Mouse (Mus musculus): ENCODE results near the gene Crabp2. TPM values are rescaled to one million over a fixed set of nuclear protein-coding genes. Genes with fewer than 3 reads are reported as not detected.

Gene Crabp2
- polyA plus RNA-seq, 1 experiment = 67.6 TPM

GRCm38 (mm10) chr3:87907906-87908305 lies 40.6 kb upstream of the Crabp2 start:
- H3K27me3 ChIP-seq (ENCODE audit: control insufficient read depth, insufficient read depth, insufficient read length) = no peaks in the 10 kb centered on the region
- H3ac ChIP-seq (ENCODE audit: control insufficient read depth, insufficient read length) = peak overlapping the region; percentile 95
- peaks cover 64% of the 10 kb centered on the region for H3K79me2 ChIP-seq (ENCODE audit: control insufficient read depth, insufficient read depth)
- peak overlapping the region; percentile 94 for H3K4me2 ChIP-seq (ENCODE audit: low read depth)
- H3K4me3 ChIP-seq = peak overlapping the region; percentile 76
- TF ChIP-seq MYOG (IDR thresholded peaks at IDR 0.05; ENCODE audit: control insufficient read depth in 1 of 3, insufficient read depth in 1 of 3, insufficient read length in 2 of 3, low read depth in 2 of 3) (no peak), MYOD1 (IDR thresholded peaks at IDR 0.05; ENCODE audit: control insufficient read depth in 1 of 3, insufficient read length in 2 of 3, low read depth in 2 of 3) (no peak), MAX (IDR thresholded peaks at IDR 0.05; ENCODE audit: low read depth) (no peak), POLR2A (IDR thresholded peaks at IDR 0.05; ENCODE audit: insufficient read length, low read depth) (no peak), SRF (IDR thresholded peaks at IDR 0.05; ENCODE audit: control insufficient read depth, insufficient read length, low read depth) (no peak), CEBPB (IDR thresholded peaks at IDR 0.05; ENCODE audit: insufficient read depth, poor library complexity, severe bottlenecking) (no peak), USF1 (IDR thresholded peaks at IDR 0.05; ENCODE audit: low read depth) (no peak), E2F4 (IDR thresholded peaks at IDR 0.05; ENCODE audit: insufficient read depth) (no peak), POLR2AphosphoS2 (IDR thresholded peaks at IDR 0.05; ENCODE audit: insufficient read length, low read depth) (no peak), TCF3 (IDR thresholded peaks at IDR 0.05; ENCODE audit: insufficient read length, low read depth) (no peak), REST (IDR thresholded peaks at IDR 0.05; ENCODE audit: insufficient read depth, insufficient read length) (no peak), TCF12 (IDR thresholded peaks at IDR 0.05; ENCODE audit: insufficient read depth, poor library complexity, severe bottlenecking) (no peak)
- H3K36me3 ChIP-seq (ENCODE audit: control insufficient read depth, insufficient read depth) = peaks cover 2% of the 10 kb centered on the region

- H3ac ChIP-seq (ENCODE audit: control insufficient read depth, insufficient read length) = no peak overlapping the region
- peak overlapping the region; percentile 76 for H3K4me3 ChIP-seq
- peaks cover 14% of the 10 kb centered on the region for H3K36me3 ChIP-seq (ENCODE audit: control insufficient read depth, insufficient read depth)
- H3K27me3 ChIP-seq (ENCODE audit: control insufficient read depth, insufficient read depth, insufficient read length) = no peaks in the 10 kb centered on the region
- peaks cover 70% of the 10 kb centered on the region for H3K79me2 ChIP-seq (ENCODE audit: control insufficient read depth, insufficient read depth)
- H3K4me2 ChIP-seq (ENCODE audit: low read depth) = peak overlapping the region; percentile 94
- TF ChIP-seq SRF (IDR thresholded peaks at IDR 0.05; ENCODE audit: control insufficient read depth, insufficient read length, low read depth) = no peak
- TF ChIP-seq CEBPB (IDR thresholded peaks at IDR 0.05; ENCODE audit: insufficient read depth, poor library complexity, severe bottlenecking) = no peak
- no peak for TF ChIP-seq MYOG (IDR thresholded peaks at IDR 0.05; ENCODE audit: control insufficient read depth in 1 of 3, insufficient read depth in 1 of 3, insufficient read length in 2 of 3, low read depth in 2 of 3)
- TF ChIP-seq POLR2A (IDR thresholded peaks at IDR 0.05; ENCODE audit: insufficient read length, low read depth) = no peak
- no peak for TF ChIP-seq MYOD1 (IDR thresholded peaks at IDR 0.05; ENCODE audit: control insufficient read depth in 1 of 3, insufficient read length in 2 of 3, low read depth in 2 of 3)
- no peak for TF ChIP-seq TCF12 (IDR thresholded peaks at IDR 0.05; ENCODE audit: insufficient read depth, poor library complexity, severe bottlenecking)
- TF ChIP-seq POLR2AphosphoS2 (IDR thresholded peaks at IDR 0.05; ENCODE audit: insufficient read length, low read depth) = no peak
- TF ChIP-seq MAX (IDR thresholded peaks at IDR 0.05; ENCODE audit: low read depth) = no peak
- TF ChIP-seq TCF3 (IDR thresholded peaks at IDR 0.05; ENCODE audit: insufficient read length, low read depth) = no peak
- TF ChIP-seq REST (IDR thresholded peaks at IDR 0.05; ENCODE audit: insufficient read depth, insufficient read length) = no peak
- no peak for TF ChIP-seq E2F4 (IDR thresholded peaks at IDR 0.05; ENCODE audit: insufficient read depth)
- TF ChIP-seq USF1 (IDR thresholded peaks at IDR 0.05; ENCODE audit: low read depth) = no peak
Measured at GRCm38 (mm10) chr3:87909381-87909780, 39.1 kb upstream of the Crabp2 start.

GRCm38 (mm10) chr3:87909874-87910273 lies 38.6 kb upstream of the Crabp2 start:
- Histone ChIP-seq H3K27me3 (ENCODE audit: control insufficient read depth, insufficient read depth, insufficient read length) (no peaks in the 10 kb centered on the region), H3K4me2 (ENCODE audit: low read depth) (peak overlapping the region; percentile 94), H3K4me3 (peak overlapping the region; percentile 76), H3ac (ENCODE audit: control insufficient read depth, insufficient read length) (no peak overlapping the region), H3K36me3 (ENCODE audit: control insufficient read depth, insufficient read depth) (peaks cover 16% of the 10 kb centered on the region), H3K79me2 (ENCODE audit: control insufficient read depth, insufficient read depth) (peaks cover 70% of the 10 kb centered on the region)
- TF ChIP-seq E2F4 (IDR thresholded peaks at IDR 0.05; ENCODE audit: insufficient read depth) = no peak
- TF ChIP-seq USF1 (IDR thresholded peaks at IDR 0.05; ENCODE audit: low read depth) = no peak
- TF ChIP-seq POLR2AphosphoS2 (IDR thresholded peaks at IDR 0.05; ENCODE audit: insufficient read length, low read depth) = peak; percentile 27
- no peak for TF ChIP-seq TCF12 (IDR thresholded peaks at IDR 0.05; ENCODE audit: insufficient read depth, poor library complexity, severe bottlenecking)
- no peak for TF ChIP-seq MYOD1 (IDR thresholded peaks at IDR 0.05; ENCODE audit: control insufficient read depth in 1 of 3, insufficient read length in 2 of 3, low read depth in 2 of 3)

GRCm38 (mm10) chr3:87910573-87911141 lies 37.8 kb upstream of the Crabp2 start:
- TF ChIP-seq POLR2AphosphoS2 (IDR thresholded peaks at IDR 0.05; ENCODE audit: insufficient read length, low read depth) (peak; percentile 54), E2F4 (IDR thresholded peaks at IDR 0.05; ENCODE audit: insufficient read depth) (no peak)
- H3K79me2 ChIP-seq (ENCODE audit: control insufficient read depth, insufficient read depth) = peaks cover 70% of the 10 kb centered on the region
- H3K4me3 ChIP-seq = peak overlapping the region; percentile 76
- H3K27me3 ChIP-seq (ENCODE audit: control insufficient read depth, insufficient read depth, insufficient read length) = no peaks in the 10 kb centered on the region
- H3K4me2 ChIP-seq (ENCODE audit: low read depth) = peak overlapping the region; percentile 94
- H3K36me3 ChIP-seq (ENCODE audit: control insufficient read depth, insufficient read depth) = peaks cover 17% of the 10 kb centered on the region
- no peak overlapping the region for H3ac ChIP-seq (ENCODE audit: control insufficient read depth, insufficient read length)

GRCm38 (mm10) chr3:87913491-87913890 lies 35.0 kb upstream of the Crabp2 start:
- H3ac ChIP-seq (ENCODE audit: control insufficient read depth, insufficient read length) = no peak overlapping the region
- no peak overlapping the region for H3K4me3 ChIP-seq
- TF ChIP-seq TCF12 (IDR thresholded peaks at IDR 0.05; ENCODE audit: insufficient read depth, poor library complexity, severe bottlenecking) (no peak), POLR2A (IDR thresholded peaks at IDR 0.05; ENCODE audit: insufficient read length, low read depth) (no peak), CEBPB (IDR thresholded peaks at IDR 0.05; ENCODE audit: insufficient read depth, poor library complexity, severe bottlenecking) (no peak), MAX (IDR thresholded peaks at IDR 0.05; ENCODE audit: low read depth) (no peak), MYOD1 (IDR thresholded peaks at IDR 0.05; ENCODE audit: control insufficient read depth in 1 of 3, insufficient read length in 2 of 3, low read depth in 2 of 3) (no peak), TCF3 (IDR thresholded peaks at IDR 0.05; ENCODE audit: insufficient read length, low read depth) (no peak), POLR2AphosphoS2 (IDR thresholded peaks at IDR 0.05; ENCODE audit: insufficient read length, low read depth) (no peak), MYOG (IDR thresholded peaks at IDR 0.05; ENCODE audit: control insufficient read depth in 1 of 3, insufficient read depth in 1 of 3, insufficient read length in 2 of 3, low read depth in 2 of 3) (no peak), SRF (IDR thresholded peaks at IDR 0.05; ENCODE audit: control insufficient read depth, insufficient read length, low read depth) (no peak), REST (IDR thresholded peaks at IDR 0.05; ENCODE audit: insufficient read depth, insufficient read length) (no peak), USF1 (IDR thresholded peaks at IDR 0.05; ENCODE audit: low read depth) (no peak), E2F4 (IDR thresholded peaks at IDR 0.05; ENCODE audit: insufficient read depth) (no peak)
- no peak overlapping the region for H3K4me2 ChIP-seq (ENCODE audit: low read depth)
- peaks cover 50% of the 10 kb centered on the region for H3K79me2 ChIP-seq (ENCODE audit: control insufficient read depth, insufficient read depth)
- H3K27me3 ChIP-seq (ENCODE audit: control insufficient read depth, insufficient read depth, insufficient read length) = no peaks in the 10 kb centered on the region
- peaks cover 27% of the 10 kb centered on the region for H3K36me3 ChIP-seq (ENCODE audit: control insufficient read depth, insufficient read depth)

Measured in myocyte (in vitro differentiated cells).